Mouse (Mus musculus): ENCODE measurements around the gene Kng2. TPM values are rescaled to one million over a fixed set of nuclear protein-coding genes. Genes with fewer than 3 reads are reported as not detected.

Gene Kng2
- polyA plus RNA-seq, 1 experiment = not detected

DNA sequence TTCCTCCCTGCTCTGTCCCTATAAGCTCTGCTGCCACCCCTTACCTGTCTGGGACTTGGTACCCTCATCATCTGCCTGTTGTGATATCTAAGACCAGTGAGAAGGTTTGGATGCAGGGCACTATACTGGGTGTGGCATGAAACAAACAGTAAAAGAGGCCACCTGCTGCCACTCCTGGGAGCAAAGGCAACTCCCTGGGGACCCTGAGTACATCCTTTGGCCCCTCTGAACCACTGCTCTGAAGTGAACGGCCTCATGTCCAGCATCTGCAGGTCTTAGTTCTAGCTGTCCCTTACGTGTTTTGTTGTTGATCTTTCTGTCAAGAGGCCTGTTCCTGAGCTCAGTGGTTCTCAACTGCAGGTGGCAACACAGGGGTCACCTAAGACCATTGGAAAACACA is 90.7 kb downstream of the Kng2 start:
- TF ChIP-seq CTCF (IDR thresholded peaks at IDR 0.05; ENCODE audit: insufficient read depth, low read depth, low read length) (no peak), POLR2A (IDR thresholded peaks at IDR 0.05; ENCODE audit: insufficient read depth, low read depth, low read length) (no peak)
- no peaks in the 10 kb centered on the region for H3K4me1 ChIP-seq (ENCODE audit: control insufficient read depth, insufficient read depth, low read length)
- H3K4me3 ChIP-seq (ENCODE audit: insufficient read depth, low read depth, low read length) = no peak overlapping the region
- H3K27ac ChIP-seq (ENCODE audit: insufficient read depth, low read depth, low read length) = no peak overlapping the region
- WGBS = 78% methylated on average over 2 of the region's 2 CpGs

DNA sequence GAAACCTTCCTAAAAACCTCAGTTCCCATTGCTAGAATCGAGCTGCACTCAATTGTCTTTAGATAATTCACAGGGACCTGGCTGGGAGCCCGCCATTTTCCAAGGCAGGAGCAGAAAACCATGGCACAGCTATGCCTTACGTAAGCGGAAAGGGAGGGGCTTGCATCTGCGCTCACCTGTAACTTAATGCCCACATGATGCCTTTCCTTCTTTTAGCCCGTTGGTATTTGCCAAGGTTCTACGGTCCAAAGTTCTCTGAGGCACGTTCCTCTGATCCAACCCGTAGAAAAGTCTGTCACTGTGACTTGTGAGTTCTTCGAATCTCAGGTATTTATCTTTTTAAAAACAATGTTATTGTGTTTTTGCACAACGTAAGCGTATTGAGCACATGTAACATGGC is 91.7 kb downstream of the Kng2 start:
- H3K4me3 ChIP-seq (ENCODE audit: insufficient read depth, low read depth, low read length) = no peak overlapping the region
- WGBS = 89% methylated on average over 12 of the region's 12 CpGs
- no peak for TF ChIP-seq POLR2A (IDR thresholded peaks at IDR 0.05; ENCODE audit: insufficient read depth, low read depth, low read length)
- no peak for TF ChIP-seq CTCF (IDR thresholded peaks at IDR 0.05; ENCODE audit: insufficient read depth, low read depth, low read length)
- no peaks in the 10 kb centered on the region for H3K4me1 ChIP-seq (ENCODE audit: control insufficient read depth, insufficient read depth, low read length)
- H3K27ac ChIP-seq (ENCODE audit: insufficient read depth, low read depth, low read length) = no peak overlapping the region

Other genes with a start within 250 kb of the Kng2 start
- gene Crygs, start 217.9 kb downstream of the Kng2 start, polyA plus RNA-seq (2012; ENCODE audit: insufficient read depth, insufficient read length, low replicate concordance, missing spikeins) = not detected in 2 replicates
- gene Tbccd1, start 171.8 kb downstream of the Kng2 start, polyA plus RNA-seq (2012; ENCODE audit: insufficient read depth, insufficient read length, low replicate concordance, missing spikeins) = not detected in 2 replicates
- not detected in 2 replicates for gene Dnajb11, start 171.6 kb downstream of the Kng2 start, polyA plus RNA-seq (2012; ENCODE audit: insufficient read depth, insufficient read length, low replicate concordance, missing spikeins)
- not detected in 2 replicates for gene Ahsg, start 138.2 kb downstream of the Kng2 start, polyA plus RNA-seq (2012; ENCODE audit: insufficient read depth, insufficient read length, low replicate concordance, missing spikeins)
- not detected in 2 replicates for gene Fetub, start 111.1 kb downstream of the Kng2 start, polyA plus RNA-seq (2012; ENCODE audit: insufficient read depth, insufficient read length, low replicate concordance, missing spikeins)
- not detected in 2 replicates for gene Hrg, start 78.4 kb downstream of the Kng2 start, polyA plus RNA-seq (2012; ENCODE audit: insufficient read depth, insufficient read length, low replicate concordance, missing spikeins)
- gene Kng1, start 28.4 kb upstream of the Kng2 start, polyA plus RNA-seq (2012; ENCODE audit: insufficient read depth, insufficient read length, low replicate concordance, missing spikeins) = not detected in 2 replicates
- gene Eif4a2, start 78.0 kb upstream of the Kng2 start, polyA plus RNA-seq (2012; ENCODE audit: insufficient read depth, insufficient read length, low replicate concordance, missing spikeins) = 425 and 693 TPM in 2 replicates
- gene Rfc4, start 98.3 kb upstream of the Kng2 start, polyA plus RNA-seq (2012; ENCODE audit: insufficient read depth, insufficient read length, low replicate concordance, missing spikeins) = not detected in 2 replicates
- gene Adipoq, start 117.1 kb upstream of the Kng2 start, polyA plus RNA-seq (2012; ENCODE audit: insufficient read depth, insufficient read length, low replicate concordance, missing spikeins) = not detected in 2 replicates
- not detected in 2 replicates for gene St6gal1, start 195.3 kb upstream of the Kng2 start, polyA plus RNA-seq (2012; ENCODE audit: insufficient read depth, insufficient read length, low replicate concordance, missing spikeins)

Measured in olfactory bulb, adult 2 months (tissue).